Mouse (Mus musculus): ENCODE data around the gene Fgfr2.

DNA sequence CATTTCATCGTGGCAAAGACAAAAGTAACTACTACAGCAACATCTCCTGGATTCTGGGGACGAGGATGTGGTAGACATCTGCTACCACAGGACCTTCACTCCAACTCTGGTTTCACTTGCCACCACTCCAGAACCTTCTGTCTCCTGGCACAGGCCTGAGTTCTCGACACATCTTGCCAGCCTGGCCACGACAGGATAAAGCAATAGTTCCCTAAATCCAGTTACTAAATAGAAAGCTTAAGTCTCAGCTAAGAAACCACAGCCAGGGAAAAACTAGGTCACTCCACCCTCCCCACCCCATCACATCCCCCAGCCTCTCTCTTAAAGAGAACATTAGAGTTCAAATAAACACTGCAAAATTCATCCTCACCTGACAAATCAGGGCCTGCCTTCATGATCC, 1035.0 kb downstream of the Fgfr2 start:
- TF ChIP-seq CTCF (IDR thresholded peaks at IDR 0.05; ENCODE audit: control insufficient read depth, insufficient read depth, insufficient read length) = no peak
- no peak for TF ChIP-seq USF1 (IDR thresholded peaks at IDR 0.05; ENCODE audit: low read depth)
- no peak for TF ChIP-seq MYOD1 (IDR thresholded peaks at IDR 0.05; ENCODE audit: control insufficient read depth, insufficient read length, low read depth)
- TF ChIP-seq MYOG (IDR thresholded peaks at IDR 0.05; ENCODE audit: control insufficient read depth, extremely low read depth, insufficient read length) = no peak
- no peak for TF ChIP-seq MAX (IDR thresholded peaks at IDR 0.05)
- no peak for TF ChIP-seq FOSL1 (IDR thresholded peaks at IDR 0.05; ENCODE audit: insufficient read depth, low read length, poor library complexity, severe bottlenecking)
- no peak for TF ChIP-seq CEBPB (IDR thresholded peaks at IDR 0.05; ENCODE audit: low read depth)
